Mouse (Mus musculus): ENCODE results near the gene Phtf2. TPM values are rescaled to one million over a fixed set of nuclear protein-coding genes. Genes with fewer than 3 reads are reported as not detected.

Phtf2 gene
- polyA plus RNA-seq, 1 experiment from 2014 or later: 19.8 TPM

DNA sequence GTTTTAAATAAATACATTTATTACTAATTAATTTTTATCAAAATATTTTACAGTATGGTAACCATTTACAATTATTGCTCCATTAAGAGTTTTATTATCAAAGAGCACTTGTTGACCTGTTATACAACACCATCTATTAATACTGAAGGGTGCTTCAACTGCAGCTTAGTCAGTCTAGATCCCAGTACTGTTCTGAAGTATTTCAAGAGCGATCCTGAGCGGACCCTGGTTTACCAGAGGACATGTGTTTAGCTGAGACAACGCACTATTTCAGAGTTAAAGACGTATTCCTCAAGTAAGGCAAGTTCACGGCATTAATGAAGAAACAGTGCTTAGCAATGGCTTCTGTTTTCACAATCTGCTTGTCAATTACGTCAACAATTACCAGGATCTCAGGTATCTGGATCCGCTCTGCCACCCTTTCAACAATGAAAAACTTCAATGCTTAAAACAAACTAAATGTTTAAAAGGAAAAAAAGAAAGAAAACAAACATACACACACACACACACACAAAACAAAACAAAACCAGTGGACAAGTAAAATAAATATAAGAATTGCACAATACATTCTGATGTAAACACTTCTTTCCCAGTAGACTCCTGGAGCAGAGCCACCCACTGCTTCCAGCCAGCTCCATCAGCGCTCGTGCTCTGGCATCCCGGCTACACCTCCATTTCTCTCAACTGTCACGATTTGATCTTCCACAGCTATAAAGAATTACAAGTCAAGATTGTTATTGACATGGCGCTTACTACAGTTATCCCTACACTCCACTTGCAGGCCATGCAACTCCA lies 121.4 kb downstream of the Phtf2 start:
- ATAC-seq (ENCODE audit: insufficient number of reproducible peaks, insufficient read depth, low FRiP score, low TSS enrichment): no peak
- Histone ChIP-seq H3K4me2 (replicated peaks) (no peak overlapping the region), H3K36me3 (0 out of 2 replicates have a peak, but pooled peaks cover 5% of the 10 kb centered on the region), H3K9ac (no peak overlapping the region), H3K27me3 (no peaks in the 10 kb centered on the region), H3K27ac (no peak overlapping the region), H3K4me1 (no peaks in the 10 kb centered on the region), H3K9me3 (no peaks in the 10 kb centered on the region), H3K4me3 (no peak overlapping the region)
- WGBS: 89% methylated on average over 12 of the region's 12 CpGs

- no peak for ATAC-seq (ENCODE audit: insufficient number of reproducible peaks, insufficient read depth, low FRiP score, low TSS enrichment)
- Histone ChIP-seq H3K4me3 (no peak overlapping the region), H3K27ac (no peak overlapping the region), H3K27me3 (no peaks in the 10 kb centered on the region), H3K36me3 (0 out of 2 replicates have a peak, but pooled peaks cover 5% of the 10 kb centered on the region), H3K9me3 (no peaks in the 10 kb centered on the region), H3K4me1 (no peaks in the 10 kb centered on the region), H3K4me2 (replicated peaks) (no peak overlapping the region), H3K9ac (no peak overlapping the region)
- 72% methylated on average over 5 of the region's 5 CpGs for WGBS
Observed at GRCm38 (mm10) chr5:20759771-20760170, 122.2 kb downstream of the Phtf2 start.

GRCm38 (mm10) chr5:20753963-20754362 lies 128.0 kb downstream of the Phtf2 start:
- H3K4me3 ChIP-seq: no peak overlapping the region
- no peak for ATAC-seq (ENCODE audit: insufficient number of reproducible peaks, insufficient read depth, low FRiP score, low TSS enrichment)
- H3K27ac ChIP-seq: no peak overlapping the region
- no peaks in the 10 kb centered on the region for H3K27me3 ChIP-seq
- no peak overlapping the region for H3K9ac ChIP-seq
- 39% methylated on average over 5 of the region's 5 CpGs for WGBS
- 0 out of 2 replicates have a peak, but pooled peaks cover 2% of the 10 kb centered on the region for H3K4me1 ChIP-seq
- no peaks in the 10 kb centered on the region for H3K9me3 ChIP-seq
- H3K36me3 ChIP-seq: no peaks in the 10 kb centered on the region
- no peak overlapping the region for H3K4me2 ChIP-seq (replicated peaks)

DNA sequence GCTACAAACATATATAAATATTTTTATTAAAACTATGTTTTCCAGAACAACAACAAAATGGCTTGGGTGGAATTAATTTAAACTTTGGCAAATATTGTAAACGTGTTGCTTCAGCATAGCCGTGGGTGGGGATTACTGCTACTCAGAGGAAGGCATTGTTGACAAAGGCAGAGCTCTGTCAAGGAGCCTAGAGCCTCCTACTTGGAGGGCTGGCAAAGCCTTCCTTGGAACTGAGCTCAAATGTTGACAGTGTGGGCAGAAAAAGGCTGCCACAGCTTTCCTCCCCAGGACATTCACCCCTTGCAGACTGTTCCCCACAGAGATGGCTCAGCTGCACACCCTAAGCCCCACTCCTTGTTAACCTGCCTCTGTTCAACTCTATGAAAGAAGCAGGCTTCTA lies 128.8 kb downstream of the Phtf2 start:
- Histone ChIP-seq H3K27me3 (no peaks in the 10 kb centered on the region), H3K4me3 (no peak overlapping the region), H3K9ac (no peak overlapping the region), H3K27ac (no peak overlapping the region), H3K4me2 (replicated peaks) (no peak overlapping the region), H3K36me3 (no peaks in the 10 kb centered on the region), H3K9me3 (no peaks in the 10 kb centered on the region), H3K4me1 (0 out of 2 replicates have a peak, but pooled peaks cover 2% of the 10 kb centered on the region)
- 46% methylated on average over 2 of the region's 2 CpGs for WGBS
- ATAC-seq (ENCODE audit: insufficient number of reproducible peaks, insufficient read depth, low FRiP score, low TSS enrichment): no peak

DNA sequence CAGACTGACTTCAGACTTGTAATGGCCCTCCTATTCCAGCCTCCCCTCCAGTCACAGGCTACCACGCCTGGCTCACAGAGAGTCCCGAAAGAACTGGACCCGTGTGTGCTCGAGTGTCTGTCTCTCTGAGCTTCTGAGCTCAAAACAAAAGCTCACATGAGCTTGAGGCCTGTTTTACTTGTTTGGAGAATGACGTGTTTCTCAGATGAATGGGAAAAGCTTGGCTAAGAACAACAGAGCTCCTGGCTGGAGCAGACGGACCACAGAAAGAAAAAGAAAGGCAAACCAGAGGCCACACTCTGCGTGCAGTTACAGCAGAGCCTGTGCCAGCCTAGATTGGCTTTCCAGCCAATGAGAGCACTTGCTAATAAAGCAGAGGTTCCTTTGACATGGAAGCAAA lies 130.2 kb downstream of the Phtf2 start:
- no peak for ATAC-seq (ENCODE audit: insufficient number of reproducible peaks, insufficient read depth, low FRiP score, low TSS enrichment)

GRCm38 (mm10) chr5:20751000-20751399 lies 130.9 kb downstream of the Phtf2 start:
- no peak overlapping the region for H3K4me3 ChIP-seq
- H3K9ac ChIP-seq: no peak overlapping the region
- H3K36me3 ChIP-seq: no peaks in the 10 kb centered on the region
- H3K4me2 ChIP-seq (replicated peaks): no peak overlapping the region
- no peak for ATAC-seq (ENCODE audit: insufficient number of reproducible peaks, insufficient read depth, low FRiP score, low TSS enrichment)
- H3K27ac ChIP-seq: no peak overlapping the region
- H3K4me1 ChIP-seq: 0 out of 2 replicates have a peak, but pooled peaks cover 2% of the 10 kb centered on the region
- 71% methylated on average over 7 of the region's 7 CpGs for whole genome bisulfite sequencing
- no peaks in the 10 kb centered on the region for H3K9me3 ChIP-seq
- no peaks in the 10 kb centered on the region for H3K27me3 ChIP-seq

More for the DNA sequence above, 130.2 kb downstream of the Phtf2 start:
- Histone ChIP-seq H3K27me3 (no peaks in the 10 kb centered on the region), H3K9ac (no peak overlapping the region), H3K4me3 (no peak overlapping the region), H3K4me1 (0 out of 2 replicates have a peak, but pooled peaks cover 2% of the 10 kb centered on the region), H3K27ac (peak overlapping the region; percentile 33; the same call in 1 of the 2 replicates), H3K36me3 (no peaks in the 10 kb centered on the region), H3K9me3 (no peaks in the 10 kb centered on the region), H3K4me2 (replicated peaks) (no peak overlapping the region)
- 49% methylated on average over 7 of the region's 7 CpGs for WGBS

DNA sequence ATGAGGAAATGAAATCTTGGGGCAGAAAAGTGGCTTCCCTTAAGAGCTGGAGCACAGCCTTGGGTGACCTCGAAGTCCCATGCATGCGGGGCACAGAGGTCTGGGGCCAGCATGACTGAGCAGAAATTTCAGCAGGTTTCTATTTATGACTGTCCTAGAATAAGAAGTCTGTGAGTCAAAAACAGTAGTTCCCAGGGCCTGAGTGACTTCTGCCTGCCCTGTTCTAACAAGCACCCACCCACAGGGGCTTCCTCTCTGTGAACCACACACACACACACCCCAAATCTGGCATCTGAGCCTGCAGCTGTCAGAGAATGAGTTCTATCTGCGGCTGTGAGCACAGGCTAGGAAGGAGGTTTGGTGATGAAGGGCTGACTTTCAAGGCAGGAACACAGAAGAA lies 132.4 kb downstream of the Phtf2 start:
- Histone ChIP-seq H3K9ac (no peak overlapping the region), H3K27me3 (no peaks in the 10 kb centered on the region), H3K36me3 (no peaks in the 10 kb centered on the region), H3K4me3 (no peak overlapping the region), H3K4me2 (replicated peaks) (no peak overlapping the region), H3K9me3 (no peaks in the 10 kb centered on the region), H3K4me1 (0 out of 2 replicates have a peak, but pooled peaks cover 2% of the 10 kb centered on the region), H3K27ac (no peak overlapping the region)
- ATAC-seq (ENCODE audit: insufficient number of reproducible peaks, insufficient read depth, low FRiP score, low TSS enrichment): no peak
- WGBS: 73% methylated on average over 3 of the region's 3 CpGs

DNA sequence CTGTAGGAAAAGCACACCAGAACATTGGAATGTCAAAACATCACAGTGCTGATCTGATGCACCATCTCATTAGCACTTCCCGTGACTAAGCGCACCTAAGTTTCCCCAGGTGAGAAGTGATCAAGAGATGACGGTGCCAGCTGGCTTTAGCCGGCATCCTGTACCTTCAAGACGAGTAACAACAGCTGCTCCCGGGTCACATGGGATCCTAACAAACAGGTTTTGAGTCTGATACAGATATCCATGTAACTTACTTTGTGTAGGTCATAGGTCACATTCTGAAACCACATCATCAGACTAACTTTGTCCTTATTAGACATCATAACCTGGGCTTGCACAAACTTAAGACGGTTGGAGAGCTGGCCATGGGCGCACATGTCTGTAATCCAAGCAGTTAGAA lies 133.1 kb downstream of the Phtf2 start:
- no peak for ATAC-seq (ENCODE audit: insufficient number of reproducible peaks, insufficient read depth, low FRiP score, low TSS enrichment)
- Histone ChIP-seq H3K4me3 (no peak overlapping the region), H3K27me3 (no peaks in the 10 kb centered on the region), H3K9ac (no peak overlapping the region), H3K4me2 (replicated peaks) (no peak overlapping the region), H3K36me3 (no peaks in the 10 kb centered on the region), H3K4me1 (0 out of 2 replicates have a peak, but pooled peaks cover 2% of the 10 kb centered on the region), H3K27ac (no peak overlapping the region), H3K9me3 (no peaks in the 10 kb centered on the region)
- 84% methylated on average over 8 of the region's 8 CpGs for WGBS

- H3K4me2 ChIP-seq (replicated peaks): no peak overlapping the region
- H3K9me3 ChIP-seq: no peaks in the 10 kb centered on the region
- H3K27ac ChIP-seq: no peak overlapping the region
- no peak for ATAC-seq (ENCODE audit: insufficient number of reproducible peaks, insufficient read depth, low FRiP score, low TSS enrichment)
- WGBS: 84% methylated on average over 4 of the region's 4 CpGs
- 0 out of 2 replicates have a peak, but pooled peaks cover under 1% of the 10 kb centered on the region for H3K4me1 ChIP-seq
- H3K36me3 ChIP-seq: no peaks in the 10 kb centered on the region
- no peaks in the 10 kb centered on the region for H3K27me3 ChIP-seq
- no peak overlapping the region for H3K4me3 ChIP-seq
- no peak overlapping the region for H3K9ac ChIP-seq
Observed at GRCm38 (mm10) chr5:20748142-20748541, 133.8 kb downstream of the Phtf2 start.

- Histone ChIP-seq H3K27ac (no peak overlapping the region), H3K9ac (no peak overlapping the region), H3K9me3 (no peaks in the 10 kb centered on the region), H3K4me1 (no peaks in the 10 kb centered on the region), H3K36me3 (no peaks in the 10 kb centered on the region), H3K4me3 (no peak overlapping the region), H3K27me3 (no peaks in the 10 kb centered on the region), H3K4me2 (replicated peaks) (no peak overlapping the region)
- ATAC-seq (ENCODE audit: insufficient number of reproducible peaks, insufficient read depth, low FRiP score, low TSS enrichment): no peak
- WGBS: 89% methylated on average over 8 of the region's 8 CpGs
Observed at GRCm38 (mm10) chr5:20741936-20742335, 140.0 kb downstream of the Phtf2 start.

DNA sequence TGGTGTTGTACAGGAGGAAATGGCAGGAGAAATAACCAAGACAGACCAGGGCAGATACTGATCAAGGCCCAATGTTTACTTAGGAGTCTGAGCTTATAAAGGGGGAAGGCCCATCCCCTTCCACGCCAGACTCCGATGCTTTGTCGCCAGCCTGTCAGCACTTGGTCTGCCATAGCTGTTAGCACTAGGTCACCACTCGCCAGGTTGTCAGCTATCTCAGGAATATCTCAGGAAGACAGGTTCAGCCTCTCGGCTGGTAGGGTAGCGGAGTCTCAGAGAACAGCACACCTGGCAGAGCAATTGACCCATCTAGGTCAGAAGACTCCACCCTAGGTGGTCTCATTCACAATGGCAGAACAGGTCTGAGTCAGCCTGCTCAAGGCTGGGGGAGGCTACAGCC lies 140.7 kb downstream of the Phtf2 start:
- no peak overlapping the region for H3K9ac ChIP-seq
- no peak overlapping the region for H3K27ac ChIP-seq
- H3K4me1 ChIP-seq: no peaks in the 10 kb centered on the region
- H3K4me3 ChIP-seq: no peak overlapping the region
- WGBS: 68% methylated on average over 6 of the region's 6 CpGs
- no peak overlapping the region for H3K4me2 ChIP-seq (replicated peaks)
- H3K27me3 ChIP-seq: no peaks in the 10 kb centered on the region
- H3K36me3 ChIP-seq: no peaks in the 10 kb centered on the region
- no peaks in the 10 kb centered on the region for H3K9me3 ChIP-seq
- 0 out of 2 replicates have a peak, but pooled peaks have one; percentile 43 for ATAC-seq (ENCODE audit: insufficient number of reproducible peaks, insufficient read depth, low FRiP score, low TSS enrichment)

DNA sequence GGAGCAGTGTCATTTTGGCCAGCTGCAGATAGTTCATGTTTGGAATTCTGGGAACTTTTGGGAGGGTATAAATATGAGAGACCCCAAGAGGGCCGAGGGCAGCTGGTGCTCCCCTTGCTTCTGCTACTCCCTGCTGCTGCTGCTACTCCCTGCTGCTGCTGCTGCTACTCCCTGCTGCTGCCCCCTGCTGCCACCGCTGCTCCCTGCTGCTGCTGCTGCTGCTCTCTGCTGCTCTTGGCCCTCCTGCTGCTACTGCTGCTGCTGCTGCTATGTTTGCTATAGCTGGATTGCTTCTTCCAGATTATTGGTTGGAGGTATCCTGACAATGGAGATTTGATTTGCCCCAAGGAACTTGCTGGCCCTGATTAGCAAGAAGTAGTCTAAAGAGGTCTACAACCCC lies 143.1 kb downstream of the Phtf2 start:
- Histone ChIP-seq H3K4me3 (no peak overlapping the region), H3K36me3 (no peaks in the 10 kb centered on the region), H3K27me3 (no peaks in the 10 kb centered on the region), H3K27ac (no peak overlapping the region), H3K9ac (no peak overlapping the region), H3K4me2 (replicated peaks) (no peak overlapping the region), H3K4me1 (no peaks in the 10 kb centered on the region), H3K9me3 (no peaks in the 10 kb centered on the region)
- WGBS: 69% methylated on average over 2 of the region's 2 CpGs
- ATAC-seq (ENCODE audit: insufficient number of reproducible peaks, insufficient read depth, low FRiP score, low TSS enrichment): no peak

Data from embryonic facial prominence, embryonic 12.5 days (tissue).